Mouse (Mus musculus): Measurements from ENCODE around the gene Marveld3.

Marveld3 gene

GRCm38 (mm10) chr8:109961693-109962367, at the start of gene Marveld3:
Gene Marveld3, minus strand, starts transcription at chr8:109962203.
- DNase-seq (ENCODE audit: low read depth in 2 of 2, low spot score in 2 of 2), result no peak

- peak in 1 of 2 experiments; percentile 2 for DNase-seq (ENCODE audit: low read depth in 2 of 2, low spot score in 2 of 2)
These were observed 48.9 kb upstream of the Marveld3 start for GRCm38 (mm10) chr8:110010868-110011267.

GRCm38 (mm10) chr8:110008995-110009446, 47.0 kb upstream of the Marveld3 start:
- DNase-seq (ENCODE audit: low read depth in 2 of 2, low spot score in 2 of 2), result no peak

GRCm38 (mm10) chr8:110008228-110008994, 46.4 kb upstream of the Marveld3 start:
- no peak for DNase-seq (ENCODE audit: low read depth in 2 of 2, low spot score in 2 of 2)

DNA sequence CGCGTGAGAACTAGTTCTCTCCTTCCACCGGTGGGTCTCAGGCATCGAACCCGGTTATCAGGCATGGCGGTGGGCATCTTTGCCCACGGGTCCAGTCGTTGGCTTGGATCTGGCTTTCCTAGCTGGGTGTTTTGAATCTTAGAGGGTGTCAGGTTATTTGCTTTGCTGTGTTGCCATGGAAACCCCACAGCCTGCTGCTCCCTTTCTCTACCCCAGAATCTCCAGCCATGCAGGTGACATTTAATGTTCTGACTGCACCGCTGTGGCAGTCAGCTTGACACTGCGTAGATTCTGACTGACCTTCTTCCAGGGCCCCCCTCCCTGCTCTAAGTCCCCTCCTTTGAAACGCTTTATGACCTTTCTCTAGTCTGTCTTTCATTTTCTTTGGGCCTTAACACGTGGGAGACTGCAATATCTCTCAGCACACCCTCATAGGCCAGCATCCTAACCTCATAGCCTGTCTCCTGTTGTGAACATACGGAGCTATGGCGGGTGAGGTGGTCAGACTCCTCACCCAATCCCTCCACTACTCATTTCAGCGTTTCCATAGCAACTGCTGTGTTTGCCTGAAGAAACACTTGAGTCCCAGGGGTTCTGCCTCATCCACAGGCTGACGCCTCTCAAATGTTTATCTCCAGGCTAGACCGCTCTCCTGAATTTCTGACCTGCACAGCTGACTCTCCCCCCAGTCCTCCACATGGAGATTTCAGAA, 44.5 kb upstream of the Marveld3 start:
- no peak for DNase-seq (ENCODE audit: low read depth in 2 of 2, low spot score in 2 of 2)

GRCm38 (mm10) chr8:110004300-110004699, 42.3 kb upstream of the Marveld3 start:
- DNase-seq (ENCODE audit: low read depth in 2 of 2, low spot score in 2 of 2), result no peak

- DNase-seq (ENCODE audit: low read depth in 2 of 2, low spot score in 2 of 2), result no peak
These were observed 41.0 kb upstream of the Marveld3 start for GRCm38 (mm10) chr8:110002953-110003352.

DNA sequence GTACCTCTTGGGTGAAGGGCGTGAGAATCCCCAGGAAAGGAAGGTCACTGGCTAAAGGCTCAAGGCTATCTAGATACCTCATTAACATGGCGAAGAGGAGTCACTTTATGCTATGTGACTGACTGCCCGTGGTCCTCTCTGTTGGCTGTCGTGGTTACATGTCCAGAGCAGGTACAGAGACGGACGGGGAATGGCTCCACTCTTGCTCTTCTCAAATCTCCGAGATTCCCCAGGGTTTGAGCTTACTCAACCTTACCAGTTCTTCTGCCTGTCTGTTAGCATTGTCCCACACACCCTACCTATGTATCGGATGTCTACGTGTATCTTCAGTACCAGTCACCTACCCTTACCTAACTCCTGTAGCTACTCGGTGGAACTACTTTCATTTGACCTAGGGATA, 38.0 kb upstream of the Marveld3 start:
- no peak for DNase-seq (ENCODE audit: low read depth in 2 of 2, low spot score in 2 of 2)

- DNase-seq (ENCODE audit: low read depth in 2 of 2, low spot score in 2 of 2), result no peak
These were observed 36.1 kb upstream of the Marveld3 start for GRCm38 (mm10) chr8:109998066-109998465.

DNA sequence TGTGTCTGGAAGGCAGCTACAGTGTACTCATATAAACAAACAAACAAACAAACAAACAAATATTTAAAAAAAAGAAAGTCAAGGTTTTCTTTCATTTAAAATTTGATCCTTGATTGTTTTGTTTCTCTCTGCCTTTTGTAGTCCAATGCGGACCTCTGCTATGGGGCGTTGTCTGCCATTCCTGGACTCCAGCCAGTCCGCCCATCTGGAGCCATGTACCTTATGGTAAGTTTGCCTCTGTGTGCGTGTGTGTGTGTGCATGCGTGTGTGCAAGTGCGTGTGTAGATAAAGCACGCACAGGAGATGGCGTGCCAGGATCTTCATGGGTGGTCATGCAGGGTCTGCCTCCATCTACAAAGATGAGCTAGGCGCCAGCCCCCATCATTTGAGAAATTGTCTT, 35.4 kb upstream of the Marveld3 start:
- no peak for DNase-seq (ENCODE audit: low read depth in 2 of 2, low spot score in 2 of 2)

- DNase-seq (ENCODE audit: low read depth in 2 of 2, low spot score in 2 of 2), result no peak
These were observed 30.9 kb upstream of the Marveld3 start for GRCm38 (mm10) chr8:109992951-109993350.

DNA sequence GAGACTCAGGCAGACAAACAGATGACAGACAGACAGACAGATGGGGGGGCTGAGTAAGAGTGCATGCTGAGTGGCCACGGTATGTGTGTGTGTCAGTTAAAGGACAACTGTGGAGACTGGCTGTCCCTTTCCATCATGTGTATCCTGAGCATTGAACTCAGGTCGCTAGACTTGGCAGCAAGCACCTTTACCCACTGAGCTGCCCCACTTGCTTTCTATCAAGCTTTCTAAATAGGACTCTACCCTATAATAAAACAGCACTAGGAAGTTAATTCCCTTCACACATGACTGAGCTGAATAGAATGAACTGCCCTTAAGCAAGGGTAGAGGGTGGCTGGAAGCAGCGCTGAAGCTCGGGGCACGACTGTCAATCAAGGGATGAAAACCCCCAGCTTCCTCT, 30.2 kb upstream of the Marveld3 start:
- DNase-seq (ENCODE audit: low read depth in 2 of 2, low spot score in 2 of 2), result no peak

- DNase-seq (ENCODE audit: low read depth in 2 of 2, low spot score in 2 of 2), result no peak
These were observed 28.2 kb upstream of the Marveld3 start, which contains the start of gene Tat for GRCm38 (mm10) chr8:109990224-109990623. Gene Tat, plus strand, starts transcription at chr8:109990437.

DNA sequence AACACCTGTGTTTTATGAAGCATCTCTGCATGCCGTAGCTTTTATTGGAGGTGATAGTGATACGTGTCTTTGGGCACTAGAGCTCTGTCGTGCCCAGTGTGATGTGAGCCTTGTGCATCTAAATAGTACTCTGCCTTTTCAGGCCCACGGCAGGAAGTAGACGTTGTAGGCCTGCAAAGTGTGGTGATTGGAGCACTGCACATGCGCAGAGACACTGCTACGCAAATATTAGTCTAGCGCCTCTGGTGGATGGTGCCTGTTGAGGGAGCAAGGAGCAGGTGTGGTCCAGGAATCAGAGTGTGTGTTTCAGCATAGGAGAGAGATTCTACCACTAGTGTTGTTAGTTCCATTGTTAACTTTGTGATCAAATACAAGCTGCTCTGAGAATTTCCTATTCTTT, 27.1 kb upstream of the Marveld3 start:
- no peak for DNase-seq (ENCODE audit: low read depth in 2 of 2, low spot score in 2 of 2)

DNA sequence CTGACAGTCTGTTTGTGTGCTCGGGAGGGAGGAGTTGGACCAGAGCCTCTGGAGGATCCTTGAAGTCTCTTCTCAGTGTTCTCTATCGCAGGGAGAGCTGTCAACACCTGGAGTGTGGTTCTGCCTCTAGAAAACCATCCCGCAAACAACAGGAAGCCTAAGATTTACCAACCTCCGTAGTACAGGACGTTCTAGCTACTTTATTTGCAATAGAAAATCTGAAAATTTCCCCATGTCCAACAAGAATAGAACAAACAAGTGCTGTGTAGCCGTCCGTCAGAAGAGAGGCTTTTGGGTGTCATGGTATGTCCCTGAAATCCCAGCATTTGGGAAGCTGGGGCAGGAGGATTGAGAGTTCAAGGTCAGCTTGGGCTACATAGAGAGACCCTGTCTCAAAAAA, 25.8 kb upstream of the Marveld3 start:
- no peak for DNase-seq (ENCODE audit: low read depth in 2 of 2, low spot score in 2 of 2)

- no peak for DNase-seq (ENCODE audit: low read depth in 2 of 2, low spot score in 2 of 2)
These were observed 24.4 kb upstream of the Marveld3 start for GRCm38 (mm10) chr8:109986384-109986783.

GRCm38 (mm10) chr8:109983944-109984343, 21.9 kb upstream of the Marveld3 start:
- DNase-seq (ENCODE audit: low read depth in 2 of 2, low spot score in 2 of 2), result no peak

DNA sequence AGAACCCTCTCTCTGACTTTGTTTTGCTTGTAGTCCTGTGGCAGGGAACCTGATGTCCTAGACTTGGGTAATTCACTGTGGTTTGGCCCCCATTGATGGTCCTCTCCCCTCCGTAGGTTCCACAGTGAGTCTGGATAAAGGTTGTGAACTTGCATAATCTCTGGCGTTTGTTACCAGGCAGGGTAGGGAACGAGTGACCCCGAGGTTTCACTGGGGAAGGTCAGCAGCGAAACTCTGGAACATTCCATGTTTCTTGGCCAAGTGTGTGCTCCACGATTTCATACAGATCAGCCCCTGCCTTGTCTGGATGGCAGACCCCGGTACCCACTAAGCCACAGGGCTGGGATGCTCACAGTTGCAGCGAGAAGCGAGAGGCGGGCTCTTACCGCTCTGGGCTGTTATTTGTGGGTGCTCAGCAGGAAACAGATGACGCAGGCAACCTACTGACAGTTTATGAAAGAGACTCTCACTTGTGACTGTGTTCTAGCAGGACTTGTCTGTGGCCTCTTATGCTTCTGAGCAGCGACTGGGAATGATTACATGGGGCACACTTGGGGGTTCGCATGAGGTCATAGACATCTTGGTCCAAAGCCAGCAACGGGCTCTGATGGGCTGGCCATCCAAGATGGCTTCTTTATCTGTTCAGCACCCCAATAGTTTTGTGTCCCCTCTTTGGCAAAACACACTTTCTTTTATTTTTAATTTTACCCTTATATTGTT, 20.5 kb upstream of the Marveld3 start:
- DNase-seq (ENCODE audit: low read depth in 2 of 2, low spot score in 2 of 2), result no peak

DNA sequence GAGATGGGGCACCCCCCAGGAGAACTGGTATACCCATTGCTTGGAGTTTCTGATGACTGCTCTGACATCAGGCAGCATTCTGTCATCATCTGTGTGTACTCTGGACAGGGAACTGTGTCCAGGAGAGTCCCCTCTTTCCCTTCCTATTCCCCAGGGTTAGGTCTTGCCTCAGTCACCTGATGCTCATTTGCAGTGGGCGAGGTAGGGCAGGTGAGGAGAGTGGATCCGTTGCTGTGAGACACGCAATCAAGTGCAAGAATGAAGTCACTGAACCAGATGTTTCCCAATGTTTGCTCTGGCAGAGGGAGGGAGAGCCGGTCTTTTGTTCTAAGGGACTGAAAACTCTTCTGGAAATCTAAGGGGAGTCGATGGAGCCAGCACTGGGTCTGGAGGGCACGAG, 17.3 kb upstream of the Marveld3 start:
- no peak for DNase-seq (ENCODE audit: low read depth in 2 of 2, low spot score in 2 of 2)

DNA sequence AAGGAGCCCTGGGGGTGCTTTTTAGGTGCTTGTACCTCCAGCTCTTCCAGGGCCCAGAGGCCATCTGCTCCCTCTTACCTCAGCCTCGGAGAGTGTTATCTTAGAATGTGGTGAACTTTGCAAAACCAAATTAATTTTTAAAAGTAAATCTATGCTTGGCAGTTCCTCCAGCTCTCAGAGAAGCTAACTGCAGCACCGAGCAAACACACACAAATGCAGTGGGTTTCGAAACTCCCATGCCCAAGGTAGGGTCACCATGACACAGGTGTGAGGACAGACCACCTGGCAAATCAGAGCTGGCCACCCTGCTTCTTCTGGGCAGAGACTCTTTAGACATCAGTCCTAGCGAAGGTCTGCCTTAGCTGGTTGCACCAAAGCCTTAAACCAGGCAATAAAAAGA, 10.9 kb upstream of the Marveld3 start:
- DNase-seq (ENCODE audit: low read depth in 2 of 2, low spot score in 2 of 2), result no peak

- DNase-seq (ENCODE audit: low read depth in 2 of 2, low spot score in 2 of 2), result no peak
These were observed 8.3 kb upstream of the Marveld3 start for GRCm38 (mm10) chr8:109970323-109970722.

Data from CD8-positive naive resting alpha-beta T cell, adult 2 months (primary cell).